Mouse (Mus musculus): ENCODE data around the gene Grifin.

Gene Grifin

DNA sequence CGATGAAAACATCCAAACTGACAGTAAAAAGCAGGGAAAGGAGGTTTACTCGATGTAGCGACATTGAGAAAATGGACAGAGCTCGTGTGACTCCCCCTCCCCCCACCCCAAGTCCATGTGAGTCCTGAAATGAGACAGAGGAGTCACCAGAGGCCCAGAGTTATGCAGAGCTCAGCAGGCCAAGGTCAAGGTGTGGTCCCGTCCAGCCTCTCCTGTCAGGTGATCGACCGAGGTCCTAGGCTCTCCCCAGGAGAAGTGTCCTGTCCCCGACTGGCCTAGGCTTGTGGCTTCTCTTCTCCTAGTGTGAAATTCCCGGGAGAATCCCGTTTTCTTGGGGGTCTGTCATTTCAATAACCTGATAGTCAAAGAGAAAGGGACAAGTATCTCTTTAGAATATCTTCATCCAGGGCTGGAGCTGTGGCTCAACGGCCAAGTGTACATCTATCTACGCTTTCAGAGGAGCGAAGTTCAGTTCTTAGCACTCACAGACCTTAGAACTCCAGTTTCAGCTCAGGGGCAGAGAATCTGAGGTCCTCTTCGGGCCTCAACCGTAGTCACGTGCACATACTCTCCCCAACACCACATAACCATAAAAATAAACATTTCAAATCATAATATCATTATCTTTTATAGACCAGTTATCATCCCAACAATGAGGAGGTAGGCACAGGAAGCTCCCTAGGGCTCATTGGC, 24.4 kb upstream of the Grifin start:
- DNase-seq: no peak

DNA sequence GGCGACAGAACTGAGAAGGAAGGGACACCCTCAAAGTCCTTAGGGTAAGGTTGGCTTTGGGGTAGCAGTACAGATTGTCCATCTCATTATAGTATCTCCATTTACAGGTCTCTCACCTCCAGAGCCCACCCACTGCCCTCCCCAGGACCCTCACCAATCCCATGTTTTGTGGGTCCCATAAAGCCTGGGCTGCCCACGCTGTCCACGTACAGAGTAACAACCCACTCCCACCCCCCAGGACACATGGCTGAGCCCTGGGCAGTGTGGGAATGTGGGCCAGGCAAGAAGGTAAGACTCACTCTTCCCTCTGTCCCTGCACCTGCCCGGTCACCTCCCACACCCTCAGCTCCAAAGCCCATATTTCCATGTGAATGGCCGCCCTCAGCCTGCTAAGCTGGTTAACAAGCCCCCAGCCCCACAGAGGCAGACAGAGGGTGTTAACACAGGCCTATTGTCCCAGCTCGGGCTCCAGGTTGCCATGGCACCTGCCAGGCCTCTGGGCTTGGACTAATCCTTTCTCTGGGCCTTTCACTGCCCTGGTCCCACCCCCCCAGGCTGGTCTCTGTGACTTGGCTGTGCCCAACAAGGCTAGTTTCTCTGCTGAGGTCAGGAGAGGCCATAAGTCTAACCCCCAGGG, 19.0 kb upstream of the Grifin start:
- no peak for DNase-seq

DNA sequence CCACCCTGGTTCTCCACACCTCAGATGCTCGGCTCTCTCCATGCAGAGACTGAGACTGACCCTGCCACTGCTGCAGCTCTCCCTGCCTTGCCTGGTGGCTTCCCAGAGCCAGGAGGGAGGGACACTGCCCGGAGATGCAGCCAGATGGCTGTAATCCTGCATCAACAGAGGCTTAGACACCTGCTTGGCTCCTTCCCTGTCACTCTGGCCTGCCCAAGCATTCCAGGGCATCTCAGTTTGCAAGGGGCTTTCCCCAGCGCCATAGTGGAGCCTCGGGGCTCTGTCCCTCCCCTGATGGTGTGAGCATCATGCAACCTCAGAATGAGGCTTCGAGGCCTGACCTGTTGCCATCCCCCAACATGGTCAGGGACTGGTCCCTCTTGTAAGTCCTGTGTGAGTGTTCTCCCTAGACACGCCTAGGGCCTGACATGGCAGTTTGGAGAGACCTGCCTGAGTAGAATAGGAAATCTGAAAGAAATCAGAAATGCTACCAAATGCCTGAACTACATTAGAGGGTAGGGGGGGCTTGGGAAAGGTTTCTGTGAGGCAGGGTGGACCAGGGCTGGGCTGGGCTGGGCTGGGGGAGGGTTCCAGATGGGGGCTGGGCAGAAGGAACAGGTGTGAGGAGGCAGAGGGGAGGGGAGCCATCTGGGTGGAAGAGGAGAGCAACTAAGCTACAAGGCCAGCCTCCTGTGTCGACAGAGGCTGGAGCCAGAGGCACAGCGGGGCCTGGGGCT, 18.3 kb upstream of the Grifin start:
- DNase-seq: no peak

DNA sequence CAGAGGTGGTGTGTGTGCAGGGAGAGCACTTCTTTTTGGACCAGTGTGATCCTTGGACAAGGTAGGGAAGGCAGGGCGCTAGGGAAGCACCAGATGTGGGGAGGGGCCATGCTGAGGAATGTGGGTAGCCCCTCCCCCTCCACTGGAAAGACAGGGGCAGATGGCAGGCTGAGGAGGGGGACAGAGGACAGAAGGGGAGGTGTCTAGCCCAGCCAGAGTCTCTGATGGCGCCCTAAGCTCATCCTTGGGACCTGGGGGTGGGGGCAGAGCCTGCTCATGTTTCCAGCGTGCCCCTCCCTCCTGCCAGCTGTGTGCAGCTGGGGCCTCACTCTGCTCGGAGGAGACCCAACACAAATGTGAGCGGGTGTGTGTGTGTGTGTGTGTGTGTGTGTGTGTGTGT, 16.7 kb upstream of the Grifin start:
- no peak for DNase-seq

DNA sequence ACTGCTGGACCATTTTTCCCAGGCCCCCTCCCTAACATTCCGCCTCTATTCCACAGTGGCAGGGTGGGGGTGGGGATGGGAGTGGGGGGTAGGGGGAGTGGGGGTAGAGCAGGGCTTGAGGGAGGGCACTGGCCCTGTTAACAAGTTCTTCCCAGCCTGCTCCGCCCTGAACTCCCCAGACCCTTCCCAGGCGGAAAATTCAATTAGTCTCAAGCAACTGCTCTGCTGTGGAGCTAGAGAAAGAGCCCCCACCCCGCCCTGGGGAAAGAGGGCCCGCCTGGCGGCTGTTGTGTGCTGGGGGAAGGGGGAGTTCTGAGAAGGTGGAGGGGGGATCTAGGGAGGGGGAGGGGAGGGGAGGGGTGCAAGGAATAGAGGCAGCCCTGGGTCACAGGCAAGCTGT, 14.9 kb upstream of the Grifin start:
- DNase-seq: no peak

DNA sequence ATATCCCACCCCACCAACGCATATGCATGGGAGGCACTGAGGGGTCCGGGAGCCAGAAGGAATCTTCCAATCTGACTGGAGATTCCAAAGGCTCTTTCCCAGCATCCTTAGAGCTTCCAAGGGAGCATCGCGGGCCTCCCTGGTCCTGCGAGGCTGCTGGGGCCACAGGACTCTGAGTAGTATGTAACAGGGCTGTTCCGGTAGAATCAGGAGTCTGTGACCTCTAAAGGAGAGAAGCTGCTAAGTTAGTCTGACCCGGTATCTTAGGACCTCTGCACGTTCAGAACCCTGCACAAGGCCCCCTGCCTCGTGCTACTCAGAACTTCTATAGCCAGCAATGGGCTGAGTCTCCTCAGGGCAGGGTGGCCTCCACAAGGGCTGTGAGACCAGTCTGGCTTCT, 14.3 kb upstream of the Grifin start:
- DNase-seq: no peak

DNA sequence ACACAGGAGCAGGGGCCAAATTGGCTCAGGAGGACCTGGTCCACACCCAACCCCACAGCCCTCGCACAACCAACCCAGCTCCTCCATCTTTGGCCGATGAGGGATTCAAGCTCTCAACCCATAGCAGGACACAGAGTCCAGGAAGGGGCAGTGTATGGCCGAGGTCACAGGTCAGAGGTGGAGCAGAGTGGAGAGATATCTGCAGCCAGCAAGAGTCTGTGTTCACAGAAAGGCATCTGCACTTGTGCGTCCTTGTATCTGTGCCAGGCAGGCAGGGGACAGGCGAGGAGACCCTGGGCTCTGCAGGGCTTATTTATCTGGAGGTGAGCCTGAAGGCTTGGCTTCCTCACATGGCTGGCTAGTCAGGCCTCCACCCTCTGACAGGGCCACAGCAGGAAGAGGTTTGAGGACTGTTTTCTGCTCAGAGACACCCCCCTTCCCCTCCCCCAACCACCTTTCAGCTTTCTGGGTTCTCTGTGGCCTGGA, 10.6 kb upstream of the Grifin start:
- DNase-seq: no peak

DNA sequence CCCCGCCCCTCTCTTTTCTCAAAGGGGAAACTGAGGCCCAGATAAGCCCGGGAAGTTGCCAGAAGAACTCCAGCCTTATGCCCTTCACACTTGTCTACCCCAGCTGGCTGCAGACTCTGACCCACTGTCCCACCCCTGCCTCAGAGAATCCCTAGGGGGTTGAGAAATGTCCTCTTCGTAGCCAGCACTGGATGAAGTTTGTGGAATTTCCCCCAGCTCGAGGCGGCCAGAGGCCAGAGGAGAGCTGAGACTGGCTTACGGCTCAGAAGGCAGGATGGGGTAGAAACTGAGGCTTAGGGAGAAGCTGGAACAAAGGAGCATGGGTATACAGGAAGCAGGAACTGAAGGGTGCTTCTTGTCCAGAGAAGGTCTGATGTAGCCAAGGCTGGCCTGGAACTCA, 7.7 kb upstream of the Grifin start:
- no peak for DNase-seq

DNA sequence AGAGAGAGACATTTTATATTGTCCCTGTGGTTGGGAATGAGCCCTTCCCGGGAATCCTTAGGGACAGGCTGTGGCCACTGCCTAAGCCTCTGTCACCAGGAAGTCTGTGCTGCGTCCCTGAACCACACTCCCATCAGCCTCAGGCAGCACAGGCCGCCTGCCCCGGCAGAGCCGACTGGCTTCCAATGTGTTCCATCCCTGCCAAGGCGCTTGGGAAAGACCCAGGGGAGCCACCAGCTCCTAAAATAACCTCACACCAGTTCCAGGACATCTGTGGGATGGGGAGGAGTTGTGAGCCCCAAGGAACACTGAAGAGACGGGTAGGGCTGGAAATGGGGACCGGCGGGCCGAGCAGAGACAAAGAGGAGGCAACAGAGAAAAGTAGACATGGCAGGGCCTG, 6.8 kb upstream of the Grifin start:
- no peak for DNase-seq

DNA sequence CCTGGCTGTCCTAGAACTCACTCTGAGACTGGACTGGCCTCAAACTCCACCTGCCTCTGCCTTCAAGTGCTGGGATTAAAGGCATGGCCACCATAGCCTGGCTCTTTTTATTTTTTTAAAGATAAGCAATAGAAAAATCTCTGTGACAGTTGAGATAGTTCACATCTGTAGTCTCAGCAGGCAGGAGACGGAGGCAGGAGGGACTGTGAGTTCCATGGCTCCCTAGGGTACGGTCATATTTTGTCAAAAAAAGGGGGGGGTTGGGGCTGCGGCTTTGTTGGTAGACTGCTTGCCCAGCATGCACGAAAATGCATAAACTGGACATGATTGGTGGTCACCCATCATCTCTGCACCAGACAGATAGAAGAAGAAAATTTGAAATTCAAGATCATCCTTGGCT, 6.3 kb upstream of the Grifin start:
- no peak for DNase-seq

DNA sequence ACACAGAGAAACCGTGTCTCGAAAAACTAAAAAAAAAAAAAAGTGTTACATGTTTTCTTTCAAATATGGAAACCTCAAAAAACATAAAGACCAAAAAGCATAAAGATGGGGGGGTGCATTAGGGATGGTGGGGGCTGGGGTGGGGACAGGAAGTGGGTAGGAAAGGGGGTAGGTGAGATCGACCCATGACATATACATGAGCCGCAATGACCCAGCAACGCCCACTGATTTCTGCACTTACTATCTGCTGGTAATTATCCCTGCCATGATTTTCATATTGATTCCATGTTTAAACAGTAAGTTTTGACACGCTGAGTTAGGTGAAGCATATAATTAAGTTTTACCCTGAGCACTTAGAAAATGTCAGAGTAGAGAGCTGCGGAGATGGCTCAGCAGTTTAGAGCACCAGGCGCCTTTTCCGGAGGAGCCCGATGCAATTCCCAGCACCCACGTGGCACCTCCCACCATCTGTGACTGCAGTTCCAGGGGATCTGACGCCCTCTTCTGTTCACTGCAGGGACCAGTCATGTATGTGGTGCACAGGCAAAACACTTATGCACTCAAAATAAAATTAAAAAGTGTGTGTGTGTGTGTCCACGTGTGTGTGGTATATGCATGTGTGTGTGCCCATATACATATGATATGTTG, 5.5 kb upstream of the Grifin start:
- no peak for DNase-seq

DNA sequence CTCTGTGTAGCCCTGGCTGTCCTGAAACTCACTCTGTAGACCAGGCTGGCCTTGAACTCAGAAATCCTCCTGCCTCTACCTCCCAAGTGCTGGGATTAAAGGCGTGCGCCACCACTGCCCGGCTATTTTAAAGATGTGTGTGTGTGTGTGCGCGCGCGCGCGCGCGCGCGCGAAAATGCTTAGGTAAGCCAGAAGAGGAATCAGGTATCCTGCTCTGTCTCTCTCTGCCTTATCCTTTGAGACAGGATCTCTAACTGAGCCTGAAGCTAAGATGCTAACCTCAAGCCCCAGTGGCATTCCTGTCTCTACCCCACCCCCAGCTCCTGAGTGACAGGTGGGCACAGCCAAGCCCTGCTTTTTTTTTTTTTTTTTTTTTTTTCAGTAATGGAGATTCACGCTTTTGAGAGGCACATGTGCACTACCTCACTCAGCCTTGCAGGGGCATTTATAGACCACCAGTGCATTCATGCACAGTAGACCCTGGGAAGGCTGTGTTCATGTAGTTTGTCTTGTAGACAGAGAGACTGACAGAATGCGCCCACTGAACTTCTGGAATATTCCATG, 4.2 kb upstream of the Grifin start:
- no peak for DNase-seq

DNA sequence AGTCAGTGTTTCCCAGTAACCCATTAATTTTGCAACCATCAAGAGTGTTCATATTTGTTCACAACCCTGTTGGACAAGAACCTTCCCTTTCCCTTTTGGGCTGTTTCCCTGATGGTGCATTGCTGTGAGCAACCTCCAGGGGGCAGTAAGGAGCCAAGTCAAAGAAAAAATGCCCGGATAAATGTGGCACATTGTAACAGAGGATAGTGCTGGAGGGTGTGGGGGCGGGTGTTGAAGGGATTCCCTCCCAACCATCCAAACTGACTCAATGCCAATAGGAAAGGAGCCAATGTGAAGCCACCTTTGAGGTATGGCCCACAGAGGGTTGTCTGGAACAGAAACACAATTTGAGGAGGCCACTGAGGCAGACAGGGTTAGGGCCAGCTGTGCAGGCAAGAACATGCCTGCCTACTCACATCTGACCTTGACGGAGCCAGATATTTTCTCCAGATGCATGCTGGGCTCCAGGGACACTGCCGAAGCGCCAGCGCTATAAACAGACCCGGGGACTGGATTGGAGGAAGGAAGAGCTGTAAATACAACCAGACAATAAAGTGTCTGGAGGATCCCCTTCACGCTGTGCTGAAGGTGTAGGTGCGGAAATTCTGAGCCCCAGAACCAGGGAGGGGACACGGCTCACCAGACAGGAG, 3.6 kb upstream of the Grifin start:
- peak; percentile 46 for DNase-seq

DNA sequence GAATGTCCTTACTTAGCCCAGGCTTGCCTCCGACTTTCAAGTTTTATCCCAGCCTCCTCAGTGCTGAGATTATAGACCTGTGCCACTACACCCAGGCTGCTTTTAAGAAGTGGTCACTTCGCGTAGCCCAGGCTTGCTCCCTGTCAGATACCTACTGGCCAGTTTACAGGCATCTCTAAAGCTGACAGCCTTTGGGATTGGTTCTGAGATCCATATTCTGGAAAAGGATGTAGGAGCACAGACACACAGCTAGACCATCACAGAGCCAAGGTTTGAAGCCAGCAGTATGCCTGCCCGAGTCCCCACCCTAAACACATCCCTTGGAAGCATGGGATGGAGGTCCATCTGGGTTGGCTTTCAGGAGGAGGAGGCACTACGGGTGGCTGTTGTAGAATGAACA, 2.9 kb upstream of the Grifin start:
- DNase-seq: no peak

DNA sequence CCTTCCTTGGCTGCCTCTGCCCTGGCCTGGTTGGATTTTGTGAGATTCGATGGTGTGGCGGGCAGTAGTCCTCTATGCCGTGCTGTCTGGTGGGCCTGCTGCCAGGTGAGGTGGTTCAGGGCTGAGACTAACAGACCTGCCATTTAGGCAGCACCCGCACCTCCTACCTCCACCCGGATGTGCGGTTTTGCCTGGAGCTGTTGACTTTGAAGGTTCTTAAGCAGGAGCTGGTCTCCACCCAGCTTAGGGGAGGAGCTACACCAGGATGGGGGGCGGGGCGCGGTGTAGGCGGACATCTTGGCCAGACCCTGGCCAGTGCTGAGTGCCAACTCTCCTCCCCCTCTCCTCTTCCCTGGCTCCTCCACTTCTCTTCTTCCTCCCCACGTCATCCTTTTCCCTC, 2.5 kb upstream of the Grifin start:
- DNase-seq: no peak

DNA sequence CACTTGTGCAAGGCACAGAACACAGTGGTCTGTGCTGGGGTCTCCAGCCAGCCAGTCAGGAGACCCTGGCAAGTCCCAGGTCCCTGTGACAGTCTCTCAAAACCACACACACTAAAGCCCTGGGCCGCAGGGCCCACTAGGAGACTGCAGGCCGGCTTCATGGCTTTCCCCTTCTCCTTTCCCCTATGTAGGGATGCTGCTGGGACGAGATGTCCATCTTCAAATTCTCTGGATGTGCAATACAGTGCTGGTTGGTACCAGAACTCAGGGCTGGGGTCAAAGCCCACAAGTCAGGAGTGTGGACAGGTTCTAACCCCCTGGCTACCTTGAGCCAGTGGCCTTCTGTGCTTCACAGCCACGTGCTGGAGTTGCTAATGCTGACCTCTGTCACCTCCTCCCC, 1.4 kb upstream of the Grifin start:
- DNase-seq: no peak

DNA sequence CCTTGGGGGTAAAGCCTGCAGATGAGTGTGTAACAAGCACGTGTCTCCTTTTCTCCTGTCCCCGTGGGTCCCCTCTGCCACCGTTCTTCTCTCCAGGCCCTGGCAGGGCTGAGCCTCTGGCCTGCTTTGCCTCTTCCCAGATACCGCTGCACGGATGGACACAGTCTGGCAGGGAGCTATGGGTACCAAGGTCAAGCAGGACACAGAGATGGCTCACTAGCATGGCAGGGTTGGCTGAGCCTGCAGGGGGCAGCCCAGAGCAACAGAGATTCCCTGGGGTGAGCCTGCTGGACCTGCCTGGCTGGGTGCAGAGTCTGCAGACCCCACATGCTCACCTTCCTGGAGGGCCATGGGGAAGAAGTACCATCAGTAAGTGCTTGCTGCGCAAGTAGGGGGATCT, 985 bp upstream of the Grifin start:
- DNase-seq: no peak

DNA sequence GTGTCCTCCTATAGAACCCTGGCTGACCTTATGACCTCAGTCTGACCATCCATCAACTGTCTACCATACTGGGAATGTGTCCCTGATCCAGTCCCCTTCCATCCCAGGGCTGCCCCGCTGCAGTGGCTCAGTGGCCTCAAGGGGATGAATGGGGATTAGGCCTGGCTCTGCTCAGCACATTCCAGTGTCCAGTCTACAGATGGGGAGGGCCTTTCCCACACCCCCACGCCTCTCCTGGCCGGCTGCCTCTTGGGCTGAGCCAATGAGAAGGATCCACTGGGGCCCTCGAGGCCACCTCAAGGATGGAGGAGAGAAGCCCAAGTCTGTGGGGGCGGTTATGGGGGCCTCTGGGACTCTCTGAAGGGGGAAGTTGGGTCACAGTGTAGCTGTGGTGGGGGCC, 580 bp upstream of the Grifin start:
- no peak for DNase-seq

DNA sequence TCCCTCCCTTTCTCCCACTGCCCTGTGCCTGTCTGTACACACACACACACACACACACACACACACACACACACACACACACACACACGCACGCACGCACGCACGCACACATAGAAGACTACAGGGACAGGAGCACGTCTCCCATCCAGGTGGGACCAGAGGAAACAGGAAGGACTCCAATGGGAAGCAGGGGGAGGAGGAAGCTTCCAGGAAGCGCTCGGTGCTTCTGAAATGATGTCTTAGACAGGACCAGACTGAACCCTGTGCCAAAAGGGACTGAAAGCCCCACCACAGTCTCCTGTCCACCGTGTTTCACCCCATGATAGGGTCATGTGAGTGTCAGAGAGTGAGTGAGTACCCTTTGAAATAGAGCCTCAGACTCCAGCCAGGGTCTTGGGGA, 2.3 kb downstream of the Grifin start:
- no peak for DNase-seq

DNA sequence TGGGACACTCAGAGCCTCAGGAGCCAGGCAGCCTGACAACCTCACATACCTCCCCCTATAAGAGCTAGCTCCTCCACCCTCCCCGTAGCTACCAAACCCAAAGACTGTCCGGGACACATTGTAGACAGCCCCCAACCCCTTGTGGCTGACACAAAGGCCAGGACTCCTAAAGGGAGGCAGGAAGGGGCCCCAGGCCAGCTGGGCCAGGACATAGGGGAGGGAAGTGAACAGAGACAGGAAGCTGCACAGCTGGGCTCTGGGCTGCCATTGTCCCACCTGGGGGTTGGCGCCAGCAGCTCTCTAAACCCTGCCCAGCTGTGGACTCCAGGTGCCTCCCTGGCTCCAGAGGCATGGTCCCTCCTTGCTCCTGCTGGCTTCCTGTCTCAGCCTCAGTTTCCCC, 8.0 kb downstream of the Grifin start:
- no peak for DNase-seq

DNA sequence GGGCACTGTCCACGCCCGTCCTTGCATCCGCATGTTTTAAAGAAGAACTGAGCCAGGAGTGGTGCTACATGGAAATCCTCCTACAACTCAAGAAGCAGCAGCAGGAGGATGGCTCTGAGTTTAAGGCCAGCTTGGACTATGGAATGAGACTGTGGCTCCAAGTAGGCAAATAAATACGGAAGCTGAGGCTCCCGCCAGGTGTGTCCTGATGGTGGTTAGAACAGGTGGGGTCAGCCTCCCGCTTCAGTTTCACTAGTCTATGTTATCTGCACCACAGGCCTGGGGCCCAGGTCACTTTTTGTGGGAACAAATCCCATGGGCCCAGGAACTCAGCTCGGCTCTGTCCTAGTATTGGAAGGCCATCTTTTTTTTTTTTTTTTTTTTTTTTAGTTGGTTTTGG, 11.2 kb downstream of the Grifin start:
- no peak for DNase-seq

DNA sequence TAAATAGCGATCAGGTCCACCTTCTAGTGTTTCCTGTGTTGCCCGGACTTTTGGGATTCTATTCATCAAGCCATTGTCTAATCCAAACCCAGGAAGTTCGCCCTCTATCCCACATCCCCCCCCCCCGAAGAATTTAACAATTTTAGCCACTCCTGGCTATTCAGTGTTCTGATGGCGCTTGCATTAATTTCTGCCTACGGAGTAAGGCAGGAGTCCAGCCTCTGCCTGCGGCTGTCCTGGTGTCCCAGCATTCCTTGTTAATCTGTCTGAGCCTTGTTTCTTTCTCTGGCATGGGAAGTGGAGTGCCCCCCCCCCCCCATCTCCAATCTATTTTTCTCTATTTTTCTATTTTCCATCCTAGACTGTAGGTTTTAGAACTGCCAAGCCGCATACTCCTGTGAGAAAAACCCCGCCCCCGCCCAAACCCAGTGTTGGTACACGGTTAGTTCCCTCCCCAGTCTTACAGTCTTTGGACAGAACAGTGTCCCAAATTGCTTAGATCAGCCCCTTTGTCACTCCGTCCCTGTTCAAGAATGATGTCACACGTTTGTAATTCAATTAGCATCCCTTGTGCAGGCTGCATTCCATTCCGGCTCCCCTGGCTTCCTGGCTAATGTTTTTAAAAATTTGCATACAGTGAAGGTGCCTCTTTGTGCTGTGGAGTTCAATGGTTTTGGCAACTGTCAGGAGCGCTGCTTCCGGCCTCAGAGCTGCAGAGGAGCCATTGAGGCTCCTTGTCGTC, 15.4 kb downstream of the Grifin start:
- DNase-seq: peak; percentile 13
